Mouse (Mus musculus): Measurements from ENCODE around the gene Ywhaq. TPM values are rescaled to one million over a fixed set of nuclear protein-coding genes. Genes with fewer than 3 reads are reported as not detected.

Gene Ywhaq
- polyA plus RNA-seq, 1 experiment from 2014 or later = 733 TPM

DNA sequence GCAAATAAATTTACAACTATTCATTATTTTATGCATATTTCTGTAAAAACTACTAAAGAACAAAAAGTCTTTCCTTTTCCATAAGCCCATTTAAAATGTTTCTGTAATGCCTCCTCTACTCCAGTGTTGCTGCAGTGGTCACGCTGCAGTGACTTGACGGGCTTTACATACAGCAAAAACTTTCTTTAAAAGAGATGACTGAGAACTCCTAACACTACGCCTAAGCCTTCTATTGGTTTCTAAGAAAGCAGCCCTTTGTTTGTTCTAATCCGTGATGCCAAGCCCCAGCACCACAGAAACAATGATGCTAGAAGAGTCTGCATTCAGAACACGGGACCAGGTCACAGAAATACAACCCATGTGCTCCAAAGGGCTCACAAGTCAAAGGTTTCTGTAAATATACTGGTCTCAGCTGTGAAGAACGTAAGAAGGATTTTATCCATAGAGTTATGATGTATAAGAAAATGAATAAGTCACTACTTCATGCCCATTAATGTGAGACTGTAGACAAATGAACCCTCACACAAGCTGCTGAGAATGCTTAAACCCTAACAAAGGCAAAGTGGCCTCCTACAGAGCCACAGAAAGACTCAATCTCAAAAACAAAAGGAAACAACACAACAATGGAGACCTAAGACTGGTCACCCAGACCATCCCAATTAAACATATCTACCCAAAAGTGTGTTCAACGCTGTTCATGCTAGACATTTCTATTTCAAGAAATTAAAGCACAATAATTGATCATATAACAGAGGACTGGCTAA lies 67.1 kb downstream of the Ywhaq start:
- H3K27me3 ChIP-seq (ENCODE audit: insufficient read depth, low read length) = no peaks in the 10 kb centered on the region
- no peak overlapping the region for H3K27ac ChIP-seq (ENCODE audit: low read length)
- WGBS = 90% methylated on average over 7 of the region's 7 CpGs
- peaks cover 10% of the 10 kb centered on the region for H3K9me3 ChIP-seq (ENCODE audit: low read length)
- ATAC-seq (ENCODE audit: low FRiP score, low TSS enrichment) = no peak
- no peak overlapping the region for H3K9ac ChIP-seq (replicated peaks; ENCODE audit: low read length)
- H3K36me3 ChIP-seq (ENCODE audit: insufficient read depth, low read length) = peaks cover 58% of the 10 kb centered on the region
- H3K4me1 ChIP-seq (ENCODE audit: insufficient read depth, low read length) = no peaks in the 10 kb centered on the region
- no peak overlapping the region for H3K4me2 ChIP-seq (replicated peaks; ENCODE audit: low read depth, low read length)
- no peak overlapping the region for H3K4me3 ChIP-seq (ENCODE audit: low read length)

DNA sequence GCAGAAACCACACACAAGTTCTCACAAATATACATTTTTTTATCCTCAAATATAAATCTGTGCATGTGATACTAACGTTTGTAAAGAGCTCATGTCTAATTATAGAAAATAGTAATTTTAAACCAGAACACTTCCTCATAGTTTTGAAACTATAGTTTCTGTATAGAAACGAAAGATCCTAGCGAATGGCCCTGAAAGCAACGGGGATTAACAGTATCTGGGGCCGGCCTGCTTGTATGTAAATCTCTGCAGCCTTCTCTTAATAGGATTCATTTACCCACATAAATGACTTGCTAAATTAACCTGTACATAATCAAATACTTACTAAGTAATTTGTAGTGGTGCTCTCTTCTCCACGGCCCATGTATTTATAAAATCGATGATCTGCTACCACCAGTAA lies 70.5 kb downstream of the Ywhaq start:
- Histone ChIP-seq H3K36me3 (ENCODE audit: insufficient read depth, low read length) (peaks cover 35% of the 10 kb centered on the region), H3K4me1 (ENCODE audit: insufficient read depth, low read length) (no peaks in the 10 kb centered on the region), H3K9me3 (ENCODE audit: low read length) (peaks cover 5% of the 10 kb centered on the region), H3K27ac (ENCODE audit: low read length) (no peak overlapping the region), H3K4me2 (replicated peaks; ENCODE audit: low read depth, low read length) (no peak overlapping the region), H3K9ac (replicated peaks; ENCODE audit: low read length) (no peak overlapping the region), H3K4me3 (ENCODE audit: low read length) (no peak overlapping the region), H3K27me3 (ENCODE audit: insufficient read depth, low read length) (no peaks in the 10 kb centered on the region)
- no peak for ATAC-seq (ENCODE audit: low FRiP score, low TSS enrichment)
- 89% methylated on average over 7 of the region's 7 CpGs for WGBS

GRCm38 (mm10) chr12:21340674-21341073 lies 76.8 kb downstream of the Ywhaq start:
- Histone ChIP-seq H3K4me3 (ENCODE audit: low read length) (no peak overlapping the region), H3K36me3 (ENCODE audit: insufficient read depth, low read length) (peaks cover 33% of the 10 kb centered on the region), H3K9me3 (ENCODE audit: low read length) (no peaks in the 10 kb centered on the region), H3K9ac (replicated peaks; ENCODE audit: low read length) (no peak overlapping the region), H3K4me2 (replicated peaks; ENCODE audit: low read depth, low read length) (no peak overlapping the region), H3K4me1 (ENCODE audit: insufficient read depth, low read length) (no peaks in the 10 kb centered on the region), H3K27me3 (ENCODE audit: insufficient read depth, low read length) (no peaks in the 10 kb centered on the region), H3K27ac (ENCODE audit: low read length) (no peak overlapping the region)
- 92% methylated on average over 5 of the region's 5 CpGs for WGBS
- no peak for ATAC-seq (ENCODE audit: low FRiP score, low TSS enrichment)

Other genes starting within 250 kb of the Ywhaq start
- gene Cpsf3, start 132.2 kb downstream of the Ywhaq start, polyA plus RNA-seq (2015; fragmentation: Nextera tagmentation; extraction: Ambion mirVana) = 118 and 123 TPM in 2 replicates
- gene Itgb1bp1, start 131.4 kb downstream of the Ywhaq start, polyA plus RNA-seq (2015; fragmentation: Nextera tagmentation; extraction: Ambion mirVana) = 46.4 and 46.9 TPM in 2 replicates
- gene Iah1, start 101.2 kb downstream of the Ywhaq start, polyA plus RNA-seq (2015; fragmentation: Nextera tagmentation; extraction: Ambion mirVana) = 92.3 and 92.6 TPM in 2 replicates
- gene Adam17, start 44.0 kb downstream of the Ywhaq start, polyA plus RNA-seq (2015; fragmentation: Nextera tagmentation; extraction: Ambion mirVana) = 51.1 and 52.1 TPM in 2 replicates

All from kidney, embryonic 16.5 days (tissue).